Mouse (Mus musculus) MEL (cell line): ENCODE data around the gene Abhd16a.

Experiments used
- BHLHE40 ChIP-seq: IDR thresholded peaks from 2 replicates; pipeline ENCODE4 v1.6.1; 2012; ENCODE audit warnings: low read depth, mild to moderate bottlenecking, inconsistent platforms, low read length, improper control_type of control experiment, borderline replicate concordance
- CTCF ChIP-seq, 3 experiments: IDR thresholded peaks in 2 of 3; conservative IDR thresholded peaks in 1 of 3; 2 replicates each; pipeline ENCODE4 v1.5.1; 2011 to 2012; ENCODE audit warnings: low read length in 3 of 3, low read depth in 2 of 3, mild to moderate bottlenecking in 2 of 3, improper control_type of control experiment in 1 of 3, inconsistent platforms in 1 of 3, mixed read lengths in 1 of 3, moderate library complexity in 1 of 3; ENCODE audit not compliant: control insufficient read depth in 1 of 3, insufficient read depth in 1 of 3, poor library complexity in 1 of 3, severe bottlenecking in 1 of 3
- EP300 ChIP-seq, 2 experiments: IDR thresholded peaks; 2 replicates each; pipeline ENCODE4 v1.6.1; 2011; ENCODE audit warnings: improper control_type of control experiment in 2 of 2, low read length in 2 of 2, low read depth in 1 of 2, mild to moderate bottlenecking in 1 of 2
- HCFC1 ChIP-seq: IDR thresholded peaks from 2 replicates; pipeline ENCODE4 v1.6.1; 2012; ENCODE audit warnings: low read depth, mild to moderate bottlenecking, inconsistent platforms, low read length, improper control_type of control experiment, moderate library complexity
- KAT2A ChIP-seq: conservative IDR thresholded peaks from 2 replicates; pipeline ENCODE4 v1.6.1; 2012; ENCODE audit warnings: low read depth, low read length, improper control_type of control experiment, inconsistent platforms
- MAFK ChIP-seq: IDR thresholded peaks from 2 replicates; pipeline ENCODE4 v1.6.1; 2011; ENCODE audit warnings: low read depth, mild to moderate bottlenecking, low read length, improper control_type of control experiment, borderline replicate concordance
- MAX ChIP-seq: IDR thresholded peaks from 2 replicates; pipeline ENCODE4 v1.6.1; 2011; ENCODE audit warnings: low read length, improper control_type of control experiment
- NELFE ChIP-seq: IDR thresholded peaks from 2 replicates; pipeline ENCODE4 v1.6.1; 2011; ENCODE audit warnings: low read depth, low read length, improper control_type of control experiment
- NRF1 ChIP-seq: IDR thresholded peaks from 2 replicates; pipeline ENCODE4 v1.6.1; 2014; ENCODE audit warnings: low read depth, mild to moderate bottlenecking, inconsistent platforms, low read length, improper control_type of control experiment, moderate library complexity; ENCODE audit not compliant: poor library complexity, insufficient read depth, severe bottlenecking
- POLR2A ChIP-seq, 2 experiments: IDR thresholded peaks; 2 replicates each; pipeline ENCODE4 v1.6.1; 2011 to 2012; ENCODE audit warnings: low read length in 2 of 2, mild to moderate bottlenecking in 2 of 2, control low read depth in 1 of 2, improper control_type of control experiment in 1 of 2, low read depth in 1 of 2, moderate library complexity in 1 of 2; ENCODE audit not compliant: control insufficient read depth in 1 of 2, insufficient read depth in 1 of 2, poor library complexity in 1 of 2
- POLR2AphosphoS2 ChIP-seq: IDR thresholded peaks from 2 replicates; pipeline ENCODE4 v1.6.1; 2011; ENCODE audit warnings: low read length, improper control_type of control experiment
- SIN3A ChIP-seq: IDR thresholded peaks from 2 replicates; pipeline ENCODE4 v1.6.1; 2012; ENCODE audit warnings: low read length, improper control_type of control experiment, inconsistent platforms
- TAL1 ChIP-seq: IDR thresholded peaks from 2 replicates; pipeline ENCODE4 v1.6.1; 2012; ENCODE audit warnings: mild to moderate bottlenecking, inconsistent platforms, low read length, moderate library complexity, mixed read lengths
- ZMIZ1 ChIP-seq: IDR thresholded peaks from 2 replicates; pipeline ENCODE4 v1.6.1; 2012; ENCODE audit warnings: low read depth, mild to moderate bottlenecking, inconsistent platforms, low read length, improper control_type of control experiment, moderate library complexity

- peak; percentile 90 for TF ChIP-seq SIN3A
- peak; percentile 70 for TF ChIP-seq NELFE
- no peak for TF ChIP-seq MAFK
- peak; percentile 84 for TF ChIP-seq POLR2AphosphoS2
- TF ChIP-seq EP300 (IDR thresholded peaks at IDR 0.05; ENCODE audit: low read depth in 1 of 2, low read length in 2 of 2), result no peak
- no peak for TF ChIP-seq BHLHE40
- no peak for TF ChIP-seq CTCF (IDR thresholded peaks at IDR 0.05 in 2 of 3, conservative IDR thresholded peaks at IDR 0.05 in 1 of 3; ENCODE audit: control insufficient read depth in 1 of 3, insufficient read depth in 1 of 3, low read depth in 2 of 3, low read length in 3 of 3, poor library complexity in 1 of 3, severe bottlenecking in 1 of 3)
- peak; percentile 93 for TF ChIP-seq NRF1
- peak; percentile 76 to 82 for TF ChIP-seq POLR2A (IDR thresholded peaks at IDR 0.05; ENCODE audit: control insufficient read depth in 1 of 2, insufficient read depth in 1 of 2, low read depth in 1 of 2, low read length in 2 of 2, poor library complexity in 1 of 2)
- peak; percentile 99 for TF ChIP-seq MAX
- TF ChIP-seq ZMIZ1, result peak; percentile 81
- peak; percentile 90 for TF ChIP-seq HCFC1
- TF ChIP-seq TAL1, result no peak
- TF ChIP-seq KAT2A, result no peak; the same call in 1 of the 2 replicates
Measured at GRCm38 (mm10) chr17:35134801-35135590, 45.9 kb downstream of the Abhd16a start, which contains the start of gene Bag6.
